Mouse (Mus musculus): ENCODE measurements at regions not wholly inside any gene's neighbourhood (a gene's known extent, or its start where the extent isn't known, plus 50 kb on each side); places are given as distances from the start of the nearest gene placed in this dataset.

DNA sequence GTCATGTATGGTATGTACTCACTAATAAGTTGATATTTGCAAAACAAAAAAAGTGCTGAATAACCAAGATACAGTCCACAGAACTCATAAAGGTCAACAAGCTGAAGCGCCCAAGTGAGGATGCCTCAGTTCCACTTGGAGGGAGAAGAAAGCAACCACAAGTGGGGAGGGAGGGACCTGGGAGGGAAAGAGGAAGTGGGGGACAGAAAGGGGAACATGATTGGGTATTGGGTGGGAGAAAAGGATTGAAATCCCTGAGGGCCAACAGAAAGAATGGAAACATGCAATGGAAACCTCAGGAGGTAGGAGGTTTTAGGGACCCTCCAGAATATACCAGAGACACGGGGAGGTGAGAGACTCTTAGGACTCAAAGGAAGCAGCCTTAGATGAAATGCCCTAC, 2777.2 kb downstream of the 9330182O14Rik start:
- TF ChIP-seq POLR2A (IDR thresholded peaks at IDR 0.05; ENCODE audit: low read depth, low read length) (no peak), CTCF (IDR thresholded peaks at IDR 0.05; ENCODE audit: extremely low read depth, insufficient read depth, insufficient read length, insufficient replicate concordance) (no peak)

All from spleen, adult 2 months (tissue).